Mouse (Mus musculus) forebrain, embryonic 15.5 days (tissue): ENCODE results near the gene Mpst. TPM values are rescaled to one million over a fixed set of nuclear protein-coding genes. Genes with fewer than 3 reads are reported as not detected.

ENCODE experiments used
- ATAC-seq: fragments of 200-750 bp; cut with Nextera tagmentation; replicated peaks from 2 replicates; pipeline ENCODE4 v1.8.0; 2017; ENCODE audit warnings: mild to moderate bottlenecking, moderate TSS enrichment, moderate library complexity
- H3K27ac ChIP-seq: fragments of 300-500 bp; sonication (generic); replicated peaks from 2 replicates; pipeline ENCODE4 v1.5.1; 2015; ENCODE audit warnings: mild to moderate bottlenecking, inconsistent platforms
- H3K27me3 ChIP-seq: fragments of 300-500 bp; sonication (generic); 2 replicates; pipeline ENCODE4 v1.6.1; 2015; ENCODE audit warnings: inconsistent platforms
- H3K36me3 ChIP-seq: fragments of 300-500 bp; sonication (generic); 2 replicates; pipeline ENCODE4 v1.6.1; 2015; ENCODE audit warnings: mild to moderate bottlenecking, inconsistent platforms
- H3K4me1 ChIP-seq: fragments of 300-500 bp; sonication (generic); 2 replicates; pipeline ENCODE4 v1.6.1; 2015; ENCODE audit warnings: inconsistent platforms
- H3K4me2 ChIP-seq: fragments of 300-500 bp; sonication (generic); replicated peaks from 2 replicates; pipeline ENCODE4 v1.6.1; 2015; ENCODE audit warnings: mild to moderate bottlenecking, inconsistent platforms
- H3K4me3 ChIP-seq: fragments of 300-500 bp; sonication (generic); 2 replicates; pipeline ENCODE4 v1.5.1; 2015; ENCODE audit warnings: mild to moderate bottlenecking, inconsistent platforms
- H3K9ac ChIP-seq: fragments of 300-500 bp; sonication (generic); replicated peaks from 2 replicates; pipeline ENCODE4 v1.6.1; 2015; ENCODE audit warnings: mild to moderate bottlenecking, inconsistent platforms
- H3K9me3 ChIP-seq: fragments of 300-500 bp; sonication (generic); 2 replicates; pipeline ENCODE4 v1.6.1; 2016; ENCODE audit warnings: inconsistent platforms
- WGBS: fragments of 180-500 bp; shearing (Covaris S2); methylation state at CpG from one replicate; pipeline ENCODE4 v1.1.7; 2015; ENCODE audit warnings: mixed read lengths; 5-methylcytosine and 5-hydroxymethylcytosine counted together
- polyA plus RNA-seq: library from polyadenylated mRNA; unstranded; fragments of >200 nt; fragmentation: Nextera tagmentation; extraction: Ambion mirVana; gene quantifications from 2 replicates; pipeline ENCODE4 v1.2.1, GENCODE M21; 2015

Mpst gene
- polyA plus RNA-seq, 1 experiment from 2014 or later = 4.1 TPM

DNA sequence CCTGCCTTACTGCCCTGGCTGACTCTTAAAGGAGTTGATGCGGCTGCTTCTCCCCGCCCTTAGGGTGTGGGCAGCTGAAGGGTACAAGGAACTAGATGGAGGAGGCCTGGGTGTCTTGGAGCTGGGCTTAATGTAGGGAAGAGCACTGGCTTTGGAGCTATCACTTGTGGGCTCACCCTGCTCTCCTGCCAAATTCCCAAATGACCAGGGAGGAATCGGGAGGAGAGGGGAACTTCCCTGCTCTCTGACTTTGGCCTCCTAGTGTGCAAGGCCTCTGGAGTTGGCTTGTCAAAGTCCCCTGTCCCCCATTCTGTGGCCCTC is 22.9 kb downstream of the Mpst start:
- Histone ChIP-seq H3K36me3 (peaks cover 9% of the 10 kb centered on the region; the same call in 1 of the 2 replicates), H3K27ac (peak overlapping the region; percentile 70), H3K4me2 (peak overlapping the region; percentile 84), H3K4me1 (peaks cover 14% of the 10 kb centered on the region), H3K27me3 (no peaks in the 10 kb centered on the region), H3K9ac (peak overlapping the region; percentile 82), H3K4me3 (peak overlapping the region; percentile 66), H3K9me3 (no peaks in the 10 kb centered on the region)
- no peak for ATAC-seq
- 0% methylated on average over 3 of the region's 3 CpGs for WGBS

DNA sequence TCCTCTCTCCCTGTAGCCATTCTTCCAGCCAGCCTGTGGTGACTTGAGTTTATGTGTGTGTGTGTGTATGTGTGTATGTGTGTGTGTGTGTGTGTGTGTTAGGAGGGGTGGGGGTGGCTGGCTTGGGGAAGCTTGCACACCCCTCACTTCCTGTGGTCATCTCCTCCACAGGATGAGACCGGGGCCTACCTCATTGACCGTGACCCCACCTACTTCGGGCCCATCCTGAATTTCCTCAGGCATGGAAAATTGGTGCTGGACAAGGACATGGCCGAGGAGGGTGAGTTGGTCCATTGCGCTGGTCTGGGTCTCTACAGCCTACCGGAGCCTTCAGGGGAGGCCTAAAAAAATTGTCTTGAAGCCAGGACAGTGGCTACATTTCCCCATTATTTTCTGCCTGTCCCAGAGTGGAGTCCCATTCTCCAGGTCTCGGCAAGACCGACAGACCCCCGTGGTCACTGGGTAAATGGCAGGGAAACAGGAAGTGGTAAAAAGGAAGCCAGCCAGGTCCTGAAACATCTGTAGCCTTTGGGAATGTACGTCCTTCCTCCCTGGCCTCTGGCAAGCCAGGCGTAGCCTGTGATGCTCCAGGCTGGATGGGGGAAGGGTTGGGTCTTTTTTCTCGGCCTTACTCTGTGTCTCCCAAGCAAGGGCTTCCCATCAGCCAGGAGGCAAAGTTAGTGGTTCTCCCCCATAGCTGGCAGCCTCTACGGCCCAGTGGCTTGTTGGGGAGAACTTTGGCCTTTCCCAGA is 23.8 kb downstream of the Mpst start:
- Histone ChIP-seq H3K4me3 (peak overlapping the region; percentile 66; the same call in 1 of the 2 replicates), H3K36me3 (peaks cover 10% of the 10 kb centered on the region), H3K9ac (peak overlapping the region; percentile 82), H3K9me3 (no peaks in the 10 kb centered on the region), H3K27me3 (no peaks in the 10 kb centered on the region), H3K4me2 (peak overlapping the region; percentile 84), H3K4me1 (peaks cover 14% of the 10 kb centered on the region), H3K27ac (no peak overlapping the region)
- no peak for ATAC-seq
- WGBS = 87% methylated on average over 13 of the region's 13 CpGs

DNA sequence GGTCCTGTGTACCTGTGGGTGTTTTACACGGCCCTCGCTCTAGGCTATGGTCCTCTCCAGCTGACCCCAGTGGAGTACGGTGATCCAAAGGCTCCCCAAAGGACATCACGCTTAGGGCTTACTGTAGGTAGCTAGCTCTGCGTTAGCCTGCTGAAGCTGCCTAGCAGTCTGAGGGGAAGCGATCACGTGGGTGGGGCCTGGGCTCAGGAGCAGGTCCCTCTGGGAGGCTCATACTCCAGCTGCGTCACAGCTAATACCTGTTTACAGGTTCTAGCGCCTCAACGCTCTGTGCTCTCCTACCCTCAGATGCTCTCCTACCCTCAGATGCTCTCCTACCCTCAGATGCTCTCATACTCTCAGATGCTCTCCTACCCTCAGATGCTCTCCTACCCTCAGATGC is 24.7 kb downstream of the Mpst start:
- Histone ChIP-seq H3K4me2 (no peak overlapping the region), H3K9ac (no peak overlapping the region), H3K27me3 (no peaks in the 10 kb centered on the region), H3K4me3 (no peak overlapping the region), H3K27ac (no peak overlapping the region), H3K9me3 (no peaks in the 10 kb centered on the region), H3K4me1 (peaks cover 14% of the 10 kb centered on the region), H3K36me3 (peaks cover 13% of the 10 kb centered on the region)
- WGBS = 91% methylated on average over 10 of the region's 10 CpGs
- ATAC-seq = no peak

DNA sequence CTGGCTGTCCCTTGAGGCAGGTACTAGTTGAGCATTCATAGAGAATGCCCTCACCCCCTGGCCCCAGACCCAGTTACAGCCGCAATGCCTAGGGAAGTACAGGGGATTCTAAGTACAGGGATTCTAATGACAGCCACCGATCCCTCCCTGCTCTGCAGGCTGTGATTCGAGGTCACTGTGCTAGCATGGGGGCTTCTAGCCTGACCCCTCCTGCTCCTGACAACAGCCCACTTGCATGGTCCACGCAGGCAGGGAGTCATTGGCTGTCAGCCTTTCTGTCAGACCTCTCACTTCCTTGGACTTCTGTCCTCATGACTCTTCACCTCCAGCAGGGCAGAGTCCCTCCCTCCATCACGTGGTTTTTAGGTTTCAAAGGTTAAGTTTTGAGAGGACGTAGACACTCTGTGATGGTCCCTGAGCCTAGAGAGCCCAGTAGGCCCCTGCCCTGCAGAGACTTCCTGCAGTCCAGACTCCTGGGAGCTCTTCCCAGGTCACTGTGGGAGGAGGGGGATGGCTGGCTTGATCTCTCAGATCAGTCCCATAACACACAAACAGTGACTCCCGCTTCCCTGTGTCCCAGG is 25.4 kb downstream of the Mpst start:
- 83% methylated on average over 7 of the region's 7 CpGs for WGBS
- no peak overlapping the region for H3K4me3 ChIP-seq
- H3K27ac ChIP-seq = 0 out of 2 replicates have a peak overlapping the region, but pooled peaks have one; percentile 3
- peaks cover 22% of the 10 kb centered on the region for H3K4me1 ChIP-seq
- H3K36me3 ChIP-seq = peaks cover 15% of the 10 kb centered on the region
- no peak overlapping the region for H3K9ac ChIP-seq
- no peak overlapping the region for H3K4me2 ChIP-seq
- no peak for ATAC-seq
- H3K9me3 ChIP-seq = no peaks in the 10 kb centered on the region
- H3K27me3 ChIP-seq = no peaks in the 10 kb centered on the region

DNA sequence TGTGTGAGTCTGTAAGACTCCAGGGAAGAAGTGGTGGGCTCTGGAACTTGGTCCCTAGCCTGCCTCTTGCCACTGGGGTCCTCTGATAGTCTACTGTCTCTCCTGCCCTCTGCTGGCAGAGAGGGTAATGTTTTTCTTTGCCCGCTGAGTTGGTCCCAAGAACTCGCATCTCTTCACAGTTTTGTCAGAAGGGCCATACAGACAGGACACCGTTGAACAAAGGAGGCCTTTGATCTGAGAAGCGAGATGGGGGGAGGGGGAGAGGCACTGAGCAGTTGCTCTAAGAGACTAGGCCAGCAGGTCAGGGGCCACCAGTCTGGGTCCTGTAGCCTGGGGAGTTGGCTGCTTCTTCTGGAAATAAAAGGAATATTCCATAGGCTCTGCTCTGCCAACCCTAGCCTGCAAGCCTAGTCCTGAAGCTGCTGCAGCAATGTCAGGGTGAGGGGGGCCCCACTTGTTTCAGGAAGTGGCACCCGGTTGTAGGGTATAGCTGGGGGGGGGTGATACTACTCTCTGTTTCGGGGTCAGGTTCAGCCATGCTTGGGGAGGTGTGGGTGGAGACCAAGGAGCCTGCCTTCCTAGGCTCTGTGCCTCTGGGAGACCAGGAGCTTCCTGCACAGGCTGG is 28.8 kb downstream of the Mpst start:
- Histone ChIP-seq H3K27me3 (no peaks in the 10 kb centered on the region), H3K9ac (no peak overlapping the region), H3K9me3 (no peaks in the 10 kb centered on the region), H3K36me3 (peaks cover 15% of the 10 kb centered on the region), H3K27ac (no peak overlapping the region), H3K4me2 (no peak overlapping the region), H3K4me1 (peaks cover 24% of the 10 kb centered on the region), H3K4me3 (no peak overlapping the region)
- WGBS = 28% methylated on average over 6 of the region's 6 CpGs
- no peak for ATAC-seq

DNA sequence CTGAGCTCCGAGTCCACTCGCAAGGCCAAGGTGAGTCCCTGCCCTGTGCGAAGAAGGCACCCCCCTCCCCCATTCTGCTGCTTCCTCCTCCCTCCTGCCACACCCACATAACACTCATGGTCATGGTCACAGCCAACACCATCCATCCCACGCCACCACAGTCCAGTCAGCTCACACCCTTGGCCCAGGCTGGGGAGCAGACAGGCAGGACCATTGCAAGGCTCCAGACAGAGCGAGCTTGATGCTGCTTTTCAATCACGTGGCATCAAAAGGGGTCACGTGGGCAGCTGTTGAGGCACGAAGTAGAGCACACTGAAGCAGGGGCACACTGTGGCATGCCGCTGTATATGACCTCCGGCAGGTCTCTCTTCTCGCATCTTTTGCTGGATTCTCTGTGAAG is 29.5 kb downstream of the Mpst start:
- Histone ChIP-seq H3K9me3 (no peaks in the 10 kb centered on the region), H3K27me3 (no peaks in the 10 kb centered on the region), H3K4me1 (peaks cover 23% of the 10 kb centered on the region), H3K36me3 (peaks cover 15% of the 10 kb centered on the region), H3K4me3 (no peak overlapping the region), H3K9ac (no peak overlapping the region), H3K27ac (no peak overlapping the region), H3K4me2 (no peak overlapping the region)
- 81% methylated on average over 11 of the region's 11 CpGs for WGBS
- no peak for ATAC-seq

DNA sequence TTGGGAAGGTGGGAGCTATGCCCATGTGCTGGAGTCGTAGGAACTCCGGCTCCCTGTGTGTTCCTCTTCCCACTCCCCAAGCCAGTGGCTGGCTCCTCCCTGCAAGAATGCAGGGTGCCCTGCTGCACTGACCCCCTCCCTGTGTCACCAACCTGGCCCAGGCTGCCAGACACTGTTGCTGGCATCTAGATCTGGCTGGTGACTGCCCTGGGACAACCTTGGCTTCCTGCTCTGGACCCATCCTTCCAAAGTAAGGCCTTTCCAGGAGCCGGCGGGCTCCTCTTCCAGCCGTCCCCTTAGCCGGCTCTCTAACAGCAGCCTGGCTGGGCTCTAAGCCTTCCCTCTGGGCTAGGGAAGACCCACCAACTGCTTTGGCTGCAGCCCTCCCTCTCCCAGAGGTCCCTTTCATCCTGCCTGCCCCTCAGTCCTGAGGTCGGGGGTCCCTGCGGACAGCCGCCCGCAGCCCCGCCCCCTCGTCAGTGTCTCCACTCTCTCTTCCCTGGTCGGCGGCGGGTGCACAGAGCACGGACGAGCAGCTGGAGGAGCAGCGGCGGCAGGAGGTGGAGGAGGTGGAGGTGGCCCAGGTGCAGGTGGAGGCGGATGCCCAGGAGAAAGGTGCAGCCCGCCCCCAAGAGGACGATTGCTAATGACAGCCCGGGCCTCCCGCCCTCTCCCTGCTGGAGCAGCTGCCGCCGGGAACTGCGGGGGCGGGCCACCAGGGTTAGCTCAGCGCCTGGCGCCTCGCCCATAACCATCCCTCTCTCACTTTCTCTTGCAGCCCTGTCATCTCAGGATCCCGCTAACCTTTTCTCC is 30.4 kb downstream of the Mpst start:
- Histone ChIP-seq H3K36me3 (peaks cover 15% of the 10 kb centered on the region), H3K9me3 (no peaks in the 10 kb centered on the region), H3K4me2 (peak overlapping the region; percentile 58), H3K27me3 (no peaks in the 10 kb centered on the region), H3K4me3 (peak overlapping the region; percentile 27), H3K27ac (peak overlapping the region; percentile 63), H3K9ac (peak overlapping the region; percentile 41), H3K4me1 (peaks cover 24% of the 10 kb centered on the region)
- ATAC-seq = peak; percentile 57
- 11% methylated on average over 32 of the region's 32 CpGs for WGBS

DNA sequence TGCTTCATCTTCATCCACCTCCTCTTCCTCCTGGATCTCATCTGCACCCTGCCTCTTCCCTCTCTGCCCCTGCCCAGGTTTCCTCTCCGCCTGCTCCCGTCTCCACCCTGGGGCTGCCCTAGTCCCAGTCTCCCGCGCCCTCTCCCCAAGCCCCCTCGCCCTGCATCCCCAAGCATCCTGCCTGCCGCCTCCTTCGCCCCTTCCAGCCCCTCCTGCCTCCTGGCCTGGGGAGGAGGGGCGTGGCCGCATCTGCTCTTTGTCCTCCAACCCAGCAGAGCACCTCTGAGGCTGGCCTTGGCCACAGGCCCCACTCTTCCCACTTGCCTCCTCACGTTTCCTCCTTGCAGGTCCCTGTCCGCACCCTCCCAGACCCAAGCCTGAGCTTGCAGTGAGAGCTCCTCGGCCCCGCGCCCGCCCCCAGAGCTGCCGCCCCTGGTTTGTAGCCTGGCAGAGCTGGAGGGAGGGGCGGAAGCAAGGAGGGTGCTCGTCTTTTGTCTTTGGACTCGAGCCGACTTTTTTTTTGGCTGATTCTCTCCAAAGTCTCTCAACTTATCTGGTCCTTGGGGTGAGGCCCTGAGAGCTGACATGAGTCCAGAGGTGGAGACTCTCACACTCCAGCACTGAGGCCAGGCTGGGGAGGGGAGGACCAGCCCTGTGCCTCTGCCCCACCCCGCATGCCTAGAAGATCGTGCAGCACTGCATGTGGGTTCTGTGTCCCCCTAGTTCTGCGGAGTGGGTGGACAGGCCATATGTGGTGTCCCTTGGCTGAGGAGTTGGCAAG is 31.2 kb downstream of the Mpst start:
- Histone ChIP-seq H3K4me2 (peak overlapping the region; percentile 58), H3K4me1 (peaks cover 24% of the 10 kb centered on the region), H3K27ac (peak overlapping the region; percentile 63), H3K4me3 (peak overlapping the region; percentile 27), H3K9ac (peak overlapping the region; percentile 41; the same call in 1 of the 2 replicates), H3K9me3 (no peaks in the 10 kb centered on the region), H3K36me3 (peaks cover 15% of the 10 kb centered on the region), H3K27me3 (no peaks in the 10 kb centered on the region)
- 11% methylated on average over 23 of the region's 23 CpGs for WGBS
- ATAC-seq = peak; percentile 27

DNA sequence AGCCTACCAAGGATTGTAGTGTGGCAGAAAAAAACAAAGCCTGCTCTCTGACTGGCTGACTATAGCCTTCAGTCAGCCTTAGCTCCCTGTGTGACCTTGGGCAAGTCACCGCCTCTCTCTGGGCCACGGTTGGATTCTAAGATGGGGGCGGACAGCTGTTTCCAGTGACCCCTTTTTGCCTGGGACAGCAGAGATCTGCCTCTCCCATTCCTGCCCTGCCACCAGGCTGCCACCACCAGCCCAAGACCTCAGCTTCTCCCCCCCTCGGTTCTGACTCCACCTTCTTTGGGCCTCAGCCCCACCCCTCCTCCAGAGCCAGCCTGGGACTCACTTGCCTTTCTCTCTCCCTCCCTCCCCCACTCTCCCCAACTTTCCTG is 31.8 kb downstream of the Mpst start:
- Histone ChIP-seq H3K4me3 (no peak overlapping the region), H3K9ac (no peak overlapping the region), H3K27me3 (no peaks in the 10 kb centered on the region), H3K4me2 (no peak overlapping the region), H3K27ac (no peak overlapping the region), H3K4me1 (peaks cover 24% of the 10 kb centered on the region), H3K9me3 (no peaks in the 10 kb centered on the region), H3K36me3 (peaks cover 15% of the 10 kb centered on the region)
- 34% methylated on average over 4 of the region's 4 CpGs for WGBS
- no peak for ATAC-seq

DNA sequence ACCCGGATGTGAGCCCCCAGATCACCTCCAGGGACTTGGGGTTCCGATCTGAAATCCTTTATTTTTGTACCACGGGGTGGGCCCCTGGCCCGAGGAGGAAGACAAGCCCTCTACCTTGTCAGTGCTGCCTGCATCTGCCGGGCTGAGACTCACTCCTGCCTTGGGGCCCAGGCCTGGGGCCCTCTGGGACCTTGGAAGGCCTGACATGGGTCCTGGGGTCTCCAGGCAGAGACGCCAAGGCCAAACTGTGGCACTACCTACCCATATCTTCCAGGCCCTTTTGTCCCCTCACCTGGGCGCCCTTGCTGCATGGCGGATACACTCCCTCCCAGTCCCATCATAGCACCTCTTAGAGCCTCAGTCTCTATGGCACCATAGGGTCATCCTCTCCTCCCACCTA is 32.3 kb downstream of the Mpst start:
- Histone ChIP-seq H3K9ac (no peak overlapping the region), H3K4me2 (no peak overlapping the region), H3K27ac (no peak overlapping the region), H3K4me3 (no peak overlapping the region), H3K27me3 (no peaks in the 10 kb centered on the region), H3K4me1 (peaks cover 24% of the 10 kb centered on the region), H3K9me3 (no peaks in the 10 kb centered on the region), H3K36me3 (peaks cover 11% of the 10 kb centered on the region; the same call in 1 of the 2 replicates)
- 55% methylated on average over 8 of the region's 8 CpGs for WGBS
- no peak for ATAC-seq

DNA sequence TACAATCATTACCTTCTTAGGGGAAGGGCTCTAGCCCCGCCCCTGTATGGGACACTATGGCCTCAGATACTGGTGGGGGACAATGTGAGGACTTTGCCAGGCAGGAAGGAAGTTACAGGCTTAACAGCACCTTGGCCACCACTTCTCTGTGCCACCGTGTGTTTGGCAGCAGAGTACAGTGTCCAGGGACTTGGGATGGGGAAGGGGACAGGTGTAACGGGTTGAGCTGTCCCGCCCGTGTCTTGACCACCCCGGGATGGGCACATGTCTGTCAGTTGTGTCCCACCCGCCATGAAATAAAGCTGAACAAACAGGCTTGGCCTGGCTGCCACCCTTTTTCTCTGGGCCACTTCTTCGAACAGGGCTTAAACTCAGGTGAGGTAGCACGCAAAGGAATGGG is 32.8 kb downstream of the Mpst start:
- peaks cover 7% of the 10 kb centered on the region; the same call in 1 of the 2 replicates for H3K36me3 ChIP-seq
- H3K27ac ChIP-seq = no peak overlapping the region
- H3K4me3 ChIP-seq = no peak overlapping the region
- no peaks in the 10 kb centered on the region for H3K9me3 ChIP-seq
- 67% methylated on average over 9 of the region's 9 CpGs for WGBS
- no peak overlapping the region for H3K4me2 ChIP-seq
- no peaks in the 10 kb centered on the region for H3K27me3 ChIP-seq
- H3K9ac ChIP-seq = no peak overlapping the region
- H3K4me1 ChIP-seq = peaks cover 24% of the 10 kb centered on the region
- ATAC-seq = no peak
